Mouse (Mus musculus): ENCODE measurements around the gene Zfp64. TPM values are rescaled to one million over a fixed set of nuclear protein-coding genes. Genes with fewer than 3 reads are reported as not detected.
"Not testable (repeated sequence)": the region's sequence is repeated elsewhere in the genome, so short reads cannot be mapped to it uniquely, and the experiment has no call there.

Gene Zfp64
- polyA plus RNA-seq, 1 experiment from 2014 or later: 7.8 TPM

DNA sequence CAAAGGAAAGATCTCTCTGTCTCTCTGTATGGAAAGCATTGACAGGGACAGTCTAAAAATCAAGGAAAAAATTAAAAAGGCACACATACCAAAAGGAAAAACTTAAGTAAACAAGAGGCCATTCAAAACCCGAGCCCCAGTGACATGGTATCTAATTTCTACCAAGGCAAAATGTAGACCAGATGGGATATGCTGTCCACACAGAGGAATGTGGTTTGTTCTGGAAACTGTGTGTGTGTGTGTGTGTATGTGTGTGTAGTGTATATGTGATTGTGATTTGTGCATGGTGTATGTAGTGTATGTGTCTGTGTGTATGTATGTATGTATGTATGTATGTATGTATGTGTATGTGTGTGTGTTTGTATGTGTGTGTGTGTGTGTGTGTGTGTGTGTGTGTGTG is 100.6 kb downstream of the Zfp64 start:
- WGBS (ENCODE audit: insufficient replicate concordance): 38% methylated on average over 1 of the region's 1 CpGs
- no peaks in the 10 kb centered on the region for H3K27me3 ChIP-seq (ENCODE audit: control insufficient read depth, insufficient read depth, low read depth, low read length)
- no peak overlapping the region for H3K4me3 ChIP-seq (ENCODE audit: low read depth, low read length)
- no peaks in the 10 kb centered on the region for H3K4me1 ChIP-seq (ENCODE audit: control insufficient read depth, low read depth, low read length)
- no peak overlapping the region for H3K4me2 ChIP-seq (ENCODE audit: low read depth, low read length)
- H3K9me3 ChIP-seq (replicated peaks; ENCODE audit: control insufficient read depth, low read length): no peaks in the 10 kb centered on the region
- H3K9ac ChIP-seq (ENCODE audit: low read depth, low read length): no peak overlapping the region
- H3K36me3 ChIP-seq (ENCODE audit: control insufficient read depth, insufficient read depth): no peaks in the 10 kb centered on the region
- no peak overlapping the region for H3K27ac ChIP-seq (ENCODE audit: low read length)
- ATAC-seq (ENCODE audit: low read depth): no peak

DNA sequence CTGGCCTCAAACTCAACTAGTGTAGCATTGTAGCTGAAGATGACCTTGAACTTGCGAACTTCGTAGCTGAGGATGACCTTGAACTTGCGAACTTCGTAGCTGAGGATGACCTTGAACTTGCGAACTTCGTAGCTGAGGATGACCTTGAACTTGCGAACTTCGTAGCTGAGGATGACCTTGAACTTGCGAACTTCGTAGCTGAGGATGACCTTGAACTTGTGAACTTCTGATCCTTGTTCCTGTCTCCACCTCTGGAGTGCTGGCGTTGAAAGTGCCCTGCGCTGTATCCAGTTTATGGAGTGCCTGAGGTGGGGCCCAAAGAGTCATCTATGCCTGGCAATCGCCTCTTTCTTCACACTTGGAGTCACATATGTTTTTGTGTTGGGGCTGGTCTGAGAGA is 101.5 kb downstream of the Zfp64 start:
- not testable (repeated sequence) for H3K9ac ChIP-seq (ENCODE audit: low read depth, low read length); H3K4me2 ChIP-seq (ENCODE audit: low read depth, low read length); H3K27me3 ChIP-seq (ENCODE audit: control insufficient read depth, insufficient read depth, low read depth, low read length); ATAC-seq (ENCODE audit: low read depth); H3K9me3 ChIP-seq (replicated peaks; ENCODE audit: control insufficient read depth, low read length); H3K36me3 ChIP-seq (ENCODE audit: control insufficient read depth, insufficient read depth); H3K4me3 ChIP-seq (ENCODE audit: low read depth, low read length); H3K27ac ChIP-seq (ENCODE audit: low read length); H3K4me1 ChIP-seq (ENCODE audit: control insufficient read depth, low read depth, low read length)
- WGBS (ENCODE audit: insufficient replicate concordance): 67% methylated on average over 11 of the region's 13 CpGs

DNA sequence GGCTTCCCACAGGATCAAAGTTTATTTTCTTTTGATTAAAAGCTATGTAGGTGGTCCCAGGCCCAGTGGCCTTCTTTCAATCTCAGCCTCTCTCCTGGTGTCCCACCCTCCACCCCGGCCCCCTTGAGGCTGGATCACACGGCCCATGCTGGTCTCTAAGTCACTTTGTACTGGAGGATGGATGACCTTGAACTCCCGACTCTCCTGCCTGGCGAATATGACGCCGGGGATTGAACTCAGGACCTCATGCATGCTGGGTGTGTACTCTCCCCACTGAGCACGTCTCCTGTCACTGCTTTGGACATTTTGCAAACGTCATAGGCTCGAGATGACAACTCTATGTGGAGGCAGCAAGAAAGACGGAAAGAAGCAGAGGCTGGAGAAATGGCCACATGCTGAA is 103.8 kb downstream of the Zfp64 start:
- H3K4me3 ChIP-seq (ENCODE audit: low read depth, low read length): no peak overlapping the region
- no peak overlapping the region for H3K4me2 ChIP-seq (ENCODE audit: low read depth, low read length)
- H3K9ac ChIP-seq (ENCODE audit: low read depth, low read length): no peak overlapping the region
- no peak overlapping the region for H3K27ac ChIP-seq (ENCODE audit: low read length)
- 48% methylated on average over 10 of the region's 10 CpGs for WGBS (ENCODE audit: insufficient replicate concordance)
- H3K4me1 ChIP-seq (ENCODE audit: control insufficient read depth, low read depth, low read length): no peaks in the 10 kb centered on the region
- no peaks in the 10 kb centered on the region for H3K27me3 ChIP-seq (ENCODE audit: control insufficient read depth, insufficient read depth, low read depth, low read length)
- H3K36me3 ChIP-seq (ENCODE audit: control insufficient read depth, insufficient read depth): no peaks in the 10 kb centered on the region
- H3K9me3 ChIP-seq (replicated peaks; ENCODE audit: control insufficient read depth, low read length): no peaks in the 10 kb centered on the region
- ATAC-seq (ENCODE audit: low read depth): no peak

DNA sequence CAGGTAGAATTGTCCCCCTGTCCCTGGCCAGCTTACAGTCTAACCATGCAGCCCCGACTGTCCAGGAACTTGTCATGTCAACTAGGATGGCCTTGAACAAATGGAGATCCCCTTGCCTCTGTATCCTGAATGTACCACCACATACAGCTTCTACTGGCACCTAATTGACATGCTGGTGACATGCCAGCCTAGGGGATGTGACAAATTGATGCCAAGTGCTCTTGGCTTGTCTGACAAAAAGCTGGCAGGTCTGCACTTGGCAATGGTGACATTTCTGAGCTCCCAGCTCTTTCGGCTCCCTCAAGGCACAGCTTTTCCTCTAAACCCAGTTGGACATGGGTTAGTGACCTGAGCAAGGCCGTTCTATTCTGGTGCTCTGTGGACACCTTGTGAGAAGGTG is 106.8 kb downstream of the Zfp64 start:
- Histone ChIP-seq H3K4me2 (ENCODE audit: low read depth, low read length) (no peak overlapping the region), H3K27me3 (ENCODE audit: control insufficient read depth, insufficient read depth, low read depth, low read length) (no peaks in the 10 kb centered on the region), H3K4me1 (ENCODE audit: control insufficient read depth, low read depth, low read length) (no peaks in the 10 kb centered on the region), H3K9ac (ENCODE audit: low read depth, low read length) (no peak overlapping the region), H3K36me3 (ENCODE audit: control insufficient read depth, insufficient read depth) (no peaks in the 10 kb centered on the region), H3K4me3 (ENCODE audit: low read depth, low read length) (no peak overlapping the region), H3K27ac (ENCODE audit: low read length) (no peak overlapping the region), H3K9me3 (replicated peaks; ENCODE audit: control insufficient read depth, low read length) (no peaks in the 10 kb centered on the region)
- ATAC-seq (ENCODE audit: low read depth): no peak
- WGBS (ENCODE audit: insufficient replicate concordance): 67% methylated on average over 3 of the region's 3 CpGs

DNA sequence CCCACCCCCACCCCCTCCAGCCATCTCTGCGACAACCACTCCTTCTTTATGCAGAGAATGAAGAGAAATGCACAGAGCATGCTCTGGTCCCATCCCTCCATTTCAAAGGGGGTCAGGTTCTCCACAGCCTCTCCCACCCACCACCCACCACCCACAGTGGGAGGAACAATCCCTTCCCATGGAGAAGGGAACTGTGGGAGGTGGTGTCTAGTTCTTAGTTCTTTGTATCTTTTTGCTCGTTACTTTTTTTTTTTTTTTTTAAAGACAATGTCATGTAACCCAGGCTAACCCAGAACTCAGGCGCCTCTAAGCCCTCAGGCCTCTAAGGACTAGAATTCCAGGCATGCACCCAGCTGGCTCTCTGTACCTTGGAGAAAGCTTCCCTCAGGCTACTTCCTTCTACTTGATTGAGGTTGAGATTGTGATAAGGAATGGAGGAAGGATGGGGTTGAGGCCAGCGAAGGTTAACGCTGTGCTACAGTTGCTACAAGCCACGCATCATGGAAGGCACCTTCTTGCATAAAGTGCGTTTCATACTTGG is 109.1 kb downstream of the Zfp64 start:
- H3K27ac ChIP-seq (ENCODE audit: low read length): no peak overlapping the region
- no peak overlapping the region for H3K4me3 ChIP-seq (ENCODE audit: low read depth, low read length)
- no peaks in the 10 kb centered on the region for H3K36me3 ChIP-seq (ENCODE audit: control insufficient read depth, insufficient read depth)
- peaks cover 20% of the 10 kb centered on the region for H3K27me3 ChIP-seq (ENCODE audit: control insufficient read depth, insufficient read depth, low read depth, low read length)
- no peak overlapping the region for H3K9ac ChIP-seq (ENCODE audit: low read depth, low read length)
- peaks cover 3% of the 10 kb centered on the region; the same call in 1 of the 2 replicates for H3K4me1 ChIP-seq (ENCODE audit: control insufficient read depth, low read depth, low read length)
- H3K4me2 ChIP-seq (ENCODE audit: low read depth, low read length): no peak overlapping the region
- ATAC-seq (ENCODE audit: low read depth): no peak
- 41% methylated on average over 7 of the region's 7 CpGs for WGBS (ENCODE audit: insufficient replicate concordance)
- no peaks in the 10 kb centered on the region for H3K9me3 ChIP-seq (replicated peaks; ENCODE audit: control insufficient read depth, low read length)

Other genes starting within 250 kb of the Zfp64 start
- gene Atp9a, start 213.2 kb downstream of the Zfp64 start, polyA plus RNA-seq (2015; fragmentation: Nextera tagmentation; extraction: Ambion mirVana): 2.7 and 4.0 TPM in 2 replicates
- gene Sall4, start 187.6 kb downstream of the Zfp64 start, polyA plus RNA-seq (2015; fragmentation: Nextera tagmentation; extraction: Ambion mirVana): 3.4 and 3.7 TPM in 2 replicates